Mouse (Mus musculus) forelimb bud, embryonic 11.5 days (tissue): Measurements from ENCODE around the gene Slc43a1.
A peak's percentile ranks its signal among the peaks of the same experiment; 100 is the strongest.
"Not testable (repeated sequence)": the region's sequence is repeated elsewhere in the genome, so short reads cannot be mapped to it uniquely, and the experiment has no call there.

Source experiments
- DNase-seq: peaks from one replicate; pipeline ENCODE4 v3.0.0-alpha.2; 2012; ENCODE audit warnings: low read depth, low spot score

Slc43a1 gene

DNA sequence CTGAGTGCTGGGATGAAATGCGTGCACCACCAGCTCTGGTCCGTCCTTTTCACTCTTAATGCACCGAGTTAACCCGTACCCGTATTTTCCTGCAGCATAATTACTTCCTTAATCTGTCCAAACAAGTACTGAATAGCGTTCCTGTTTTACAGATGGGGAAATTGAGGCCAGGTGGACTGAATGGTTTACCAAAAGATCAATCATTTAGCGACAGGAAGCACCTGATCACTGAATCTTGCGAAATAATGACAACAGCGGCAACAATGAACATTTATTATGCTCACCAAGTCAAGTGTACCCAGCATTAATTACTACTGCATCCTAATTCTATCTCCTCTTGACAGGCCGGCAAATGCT is at the start of gene Slc43a1:
Slc43a1 (plus strand) TSS at position 258 of the 357 bp plus-strand sequence.
- DNase-seq = no peak

DNA sequence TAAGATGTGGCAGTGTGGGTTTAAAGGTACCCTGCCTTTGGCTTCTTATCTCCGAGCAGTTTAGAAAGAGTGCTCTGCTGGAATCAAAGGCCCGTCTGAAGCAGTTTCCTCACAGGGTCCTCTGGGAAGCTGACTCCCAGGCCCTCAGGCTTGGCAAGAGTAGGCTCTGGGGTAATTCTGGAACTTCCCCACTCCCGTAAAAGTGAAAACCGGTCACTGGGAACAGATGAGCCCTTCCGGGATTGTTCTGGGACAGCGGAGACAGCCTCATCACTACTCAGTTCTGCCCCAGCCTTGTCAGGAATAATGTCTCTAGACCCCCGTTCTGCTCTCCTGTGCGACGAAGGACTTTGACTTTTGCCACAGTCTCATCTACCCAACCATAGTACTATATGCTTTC is 48.2 kb upstream of the Slc43a1 start:
- DNase-seq = no peak

DNA sequence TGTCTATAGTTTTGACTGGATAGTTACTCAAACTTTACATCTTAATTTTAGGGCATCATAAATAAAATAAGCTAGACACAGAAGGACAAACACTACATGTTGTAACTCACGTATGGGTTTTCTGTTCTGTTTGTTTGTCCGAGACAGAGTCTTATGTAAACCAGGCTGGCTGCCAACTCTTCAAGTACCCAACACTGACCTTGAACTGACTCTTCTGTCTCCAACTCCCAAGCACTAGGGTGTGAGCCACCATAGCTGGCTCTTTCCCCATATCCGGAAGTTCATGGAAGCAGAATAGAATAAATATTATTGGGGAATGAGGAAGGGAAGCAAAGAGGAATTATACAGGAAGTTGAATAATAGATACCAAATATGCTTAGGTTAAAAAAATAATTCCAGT is 46.1 kb upstream of the Slc43a1 start:
- no peak for DNase-seq

DNA sequence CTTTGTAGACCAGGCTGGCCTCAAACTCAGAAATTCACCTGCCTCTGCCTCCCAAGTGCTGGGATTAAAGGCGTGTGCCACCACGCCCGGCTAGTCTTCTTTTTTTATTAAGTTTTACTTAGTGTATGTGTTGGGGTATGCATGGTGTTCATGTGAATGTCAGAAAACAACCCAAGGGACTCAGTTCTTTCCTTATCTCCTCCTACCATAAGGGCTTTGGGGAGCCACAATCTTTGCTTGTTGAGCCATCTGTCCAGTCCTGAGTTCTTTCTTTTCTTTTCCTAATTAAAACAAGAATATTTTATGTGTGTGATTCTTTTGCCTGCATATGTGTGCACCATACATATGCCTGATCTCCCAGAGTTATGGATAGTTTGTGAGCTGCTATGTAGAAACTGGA is 45.5 kb upstream of the Slc43a1 start:
- no peak for DNase-seq

DNA sequence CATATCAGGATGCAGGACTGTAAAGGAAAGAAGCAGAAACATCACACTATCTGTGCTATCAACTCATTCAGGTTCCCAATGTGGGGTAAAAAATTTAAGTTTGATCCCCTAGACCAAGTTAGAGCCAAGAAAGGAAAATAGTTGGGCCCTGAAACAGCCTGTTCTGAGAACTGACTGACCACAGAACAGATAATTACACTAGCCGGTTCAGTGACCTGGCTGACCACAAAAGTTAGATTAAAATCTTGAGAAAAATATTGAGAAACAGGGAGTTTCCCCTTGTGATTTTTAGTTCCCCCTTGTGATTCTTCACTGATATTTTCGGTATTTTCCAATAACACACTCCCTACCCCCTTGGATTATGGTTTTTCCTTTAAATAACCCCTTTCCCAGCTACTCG is 44.8 kb upstream of the Slc43a1 start:
- DNase-seq = no peak

- DNase-seq = peak; percentile 84
These were observed 40.7 kb upstream of the Slc43a1 start for GRCm38 (mm10) chr2:84797833-84798492.

- DNase-seq = peak; percentile 45
These were observed 40.1 kb upstream of the Slc43a1 start, which contains the start of gene Ube2l6 for GRCm38 (mm10) chr2:84798493-84798921. Gene Ube2l6 (plus strand): TSS chr2:84798828.

- peak; percentile 68 for DNase-seq
These were observed 39.5 kb upstream of the Slc43a1 start for GRCm38 (mm10) chr2:84799041-84799561.

DNA sequence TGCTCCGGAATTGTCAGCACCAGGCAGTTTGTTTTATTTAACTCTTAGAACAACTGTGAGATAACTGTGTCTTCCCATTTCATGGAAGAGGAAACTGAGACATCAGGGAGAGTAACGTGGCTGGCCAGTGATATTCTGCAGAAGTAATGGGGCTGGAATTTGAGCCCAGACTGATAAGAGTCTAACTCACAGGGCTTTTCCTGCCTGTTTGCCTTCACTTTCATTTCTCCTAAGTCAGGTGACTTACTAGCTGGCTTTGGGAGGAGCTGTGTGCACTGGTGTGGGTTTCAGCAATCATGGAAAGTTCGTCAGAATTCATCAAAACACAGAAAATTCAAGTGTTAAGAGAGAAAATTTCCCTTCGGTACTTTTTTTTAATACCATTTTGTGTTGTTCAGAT is 38.3 kb upstream of the Slc43a1 start:
- DNase-seq = no peak

GRCm38 (mm10) chr2:84801223-84801622 is 37.4 kb upstream of the Slc43a1 start:
- not testable (repeated sequence) for DNase-seq

DNA sequence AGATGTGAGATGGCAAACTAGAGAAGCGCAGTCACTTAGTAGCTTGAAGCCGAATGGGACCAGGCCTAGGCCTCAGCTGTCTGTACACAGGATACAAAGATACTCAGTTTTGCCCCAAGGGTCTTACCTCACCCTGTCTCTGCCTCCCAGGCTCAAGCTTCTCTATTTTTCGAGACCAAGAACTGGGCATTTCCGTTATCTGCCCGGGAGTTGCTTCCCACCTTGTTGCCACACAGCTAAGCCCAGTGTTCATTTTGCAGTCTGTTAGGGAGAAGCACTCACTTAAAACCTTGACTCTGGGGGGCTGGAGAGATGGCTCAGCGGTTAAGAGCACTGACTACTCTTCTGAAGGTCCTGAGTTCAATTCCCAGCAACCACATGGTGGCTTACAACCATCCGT is 34.7 kb upstream of the Slc43a1 start:
- DNase-seq = no peak

DNA sequence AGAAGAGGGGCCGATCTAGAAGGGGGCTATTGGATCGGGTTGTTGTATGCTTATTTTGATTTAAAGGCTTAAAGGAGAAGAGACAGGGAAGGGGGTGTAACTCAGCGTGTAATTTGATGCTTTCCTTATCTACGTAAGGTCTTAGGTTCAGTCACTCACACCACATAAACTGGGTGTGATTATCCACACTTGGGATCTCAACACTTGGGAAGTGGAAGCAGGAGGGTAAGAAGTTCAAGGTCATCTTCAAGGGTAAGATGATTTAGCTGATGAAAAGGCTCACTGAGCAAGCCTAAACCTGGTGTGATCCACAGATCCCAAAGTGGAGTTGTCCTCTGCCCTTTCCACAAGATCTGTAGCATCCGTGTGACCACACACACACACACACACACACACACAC is 32.1 kb upstream of the Slc43a1 start:
- DNase-seq = no peak

DNA sequence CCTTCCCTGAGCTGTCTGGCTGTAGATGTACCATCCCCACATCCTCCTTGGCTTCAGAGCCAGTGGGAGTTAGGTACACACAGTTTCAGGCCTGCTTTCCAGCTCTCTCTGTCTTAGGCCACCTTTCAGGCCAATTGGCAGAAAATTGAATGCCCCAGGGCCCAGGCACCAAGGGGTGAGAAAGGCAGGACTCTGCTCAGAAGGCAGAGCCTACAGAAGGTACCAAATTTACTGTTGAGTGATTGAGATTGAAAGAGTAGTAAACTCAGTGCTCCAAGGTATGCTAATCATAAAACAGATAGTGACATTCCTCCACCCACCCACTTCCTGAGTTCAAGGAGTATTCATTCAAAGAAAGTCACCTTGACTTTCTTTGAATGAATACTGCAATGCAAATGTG is 29.3 kb upstream of the Slc43a1 start:
- DNase-seq = no peak

DNA sequence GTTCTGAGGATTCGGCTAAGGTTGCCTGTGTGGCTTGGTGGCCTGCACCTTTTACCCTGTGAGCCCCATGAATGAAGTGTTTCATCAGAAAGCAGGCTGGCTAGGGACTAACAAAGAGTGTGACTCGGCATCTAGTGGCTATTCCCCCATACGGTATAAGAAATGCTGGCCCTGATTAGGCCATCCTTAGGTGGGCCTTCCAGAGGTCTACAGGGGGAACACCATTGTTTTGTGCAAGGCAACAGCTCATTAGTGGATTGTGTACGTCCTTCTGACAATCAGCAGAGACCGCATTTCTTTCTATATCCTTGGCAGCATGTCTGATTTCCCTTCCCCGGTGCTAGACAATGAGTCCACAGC is 28.1 kb upstream of the Slc43a1 start:
- no peak for DNase-seq

DNA sequence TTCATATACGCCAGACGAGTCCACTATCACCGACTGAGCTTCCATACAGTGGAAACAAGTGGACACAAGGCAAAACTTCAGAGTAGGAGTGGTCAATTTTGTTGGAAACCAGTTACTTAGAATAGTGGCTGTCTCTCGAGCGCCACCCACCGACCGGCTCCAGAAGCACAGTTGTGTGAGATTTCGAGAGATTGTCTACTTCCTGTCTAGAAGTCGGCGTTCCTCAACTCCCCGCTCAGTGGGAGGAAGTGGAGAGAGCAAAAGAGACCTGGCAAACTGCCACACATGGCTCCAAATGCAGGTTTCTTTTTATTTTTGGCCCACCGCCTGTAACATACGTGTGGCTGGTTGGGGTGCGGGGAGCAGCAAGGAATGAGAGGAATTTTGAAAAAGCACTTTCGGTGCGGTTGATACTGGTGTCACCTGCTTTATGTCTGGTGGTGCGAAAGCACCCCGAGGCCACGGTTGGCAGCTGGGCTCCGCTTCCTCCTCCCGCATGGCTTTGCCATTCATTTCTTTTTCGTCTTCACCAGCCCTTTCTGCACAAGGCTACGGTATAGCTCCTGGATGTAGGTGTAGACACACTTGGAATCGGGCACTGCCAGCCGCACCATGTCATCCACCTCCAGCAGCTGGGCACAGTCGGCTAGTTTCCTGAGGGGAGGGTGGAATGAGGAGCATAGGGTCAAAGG is 27.6 kb upstream of the Slc43a1 start:
- peak; percentile 59 for DNase-seq

DNA sequence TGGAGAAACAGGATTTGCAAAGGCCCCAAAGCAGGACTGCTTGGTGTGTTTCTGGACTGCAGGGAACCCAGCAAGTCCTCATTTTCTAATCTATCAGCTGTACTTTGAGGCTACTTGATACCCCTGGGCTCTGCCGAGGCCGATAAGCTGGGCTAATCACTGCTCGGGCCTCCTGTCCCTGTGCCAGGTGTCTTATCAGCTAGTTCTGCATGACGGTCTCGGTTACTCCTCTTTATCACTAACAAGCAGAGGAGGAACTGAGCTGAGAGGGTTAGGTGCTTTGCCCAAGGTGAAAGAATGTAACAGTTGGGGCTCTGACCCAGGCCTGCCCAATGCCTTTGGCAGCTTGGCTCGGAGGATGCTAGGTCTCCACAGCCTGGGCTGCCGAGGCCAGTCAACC is 26.8 kb upstream of the Slc43a1 start:
- no peak for DNase-seq

DNA sequence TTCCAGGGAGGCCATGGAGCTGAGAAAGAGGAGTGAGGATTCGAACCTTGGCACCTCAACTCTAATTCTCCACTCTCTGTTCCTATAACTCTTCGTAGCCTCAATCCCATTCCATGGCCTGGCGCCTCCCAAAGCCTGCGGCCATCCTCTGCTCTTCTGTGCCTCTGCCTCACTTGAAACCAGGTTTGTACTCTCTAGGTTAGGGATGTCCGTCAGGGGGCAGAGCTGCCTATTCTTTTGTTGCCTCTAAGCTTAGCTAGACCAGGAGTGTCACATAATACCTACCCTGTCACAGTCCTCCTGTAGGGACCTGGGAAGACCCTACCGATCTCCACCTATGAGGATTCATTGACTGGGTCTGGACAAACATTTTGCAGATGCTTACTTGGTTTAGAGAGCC is 26.0 kb upstream of the Slc43a1 start:
- DNase-seq = no peak

DNA sequence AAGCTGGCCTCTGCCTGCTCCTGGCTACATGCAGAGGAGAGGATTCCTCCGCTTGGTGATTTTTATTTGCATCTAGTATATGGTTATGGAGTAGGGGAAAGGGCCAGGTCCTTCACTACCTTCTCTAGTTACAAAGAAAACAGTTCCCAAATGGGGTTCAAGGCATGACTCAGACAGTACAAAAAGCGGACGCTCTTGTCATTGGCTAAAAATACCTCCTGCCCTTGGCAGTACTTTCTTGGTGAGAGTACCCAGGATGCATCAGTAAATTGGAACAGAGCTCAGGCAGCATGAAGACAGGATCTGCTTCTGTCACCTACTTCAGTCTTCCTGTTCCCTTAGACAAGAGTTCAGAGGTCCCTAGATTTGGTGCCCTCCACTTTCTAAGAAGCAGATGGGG is 18.8 kb upstream of the Slc43a1 start:
- no peak for DNase-seq

DNA sequence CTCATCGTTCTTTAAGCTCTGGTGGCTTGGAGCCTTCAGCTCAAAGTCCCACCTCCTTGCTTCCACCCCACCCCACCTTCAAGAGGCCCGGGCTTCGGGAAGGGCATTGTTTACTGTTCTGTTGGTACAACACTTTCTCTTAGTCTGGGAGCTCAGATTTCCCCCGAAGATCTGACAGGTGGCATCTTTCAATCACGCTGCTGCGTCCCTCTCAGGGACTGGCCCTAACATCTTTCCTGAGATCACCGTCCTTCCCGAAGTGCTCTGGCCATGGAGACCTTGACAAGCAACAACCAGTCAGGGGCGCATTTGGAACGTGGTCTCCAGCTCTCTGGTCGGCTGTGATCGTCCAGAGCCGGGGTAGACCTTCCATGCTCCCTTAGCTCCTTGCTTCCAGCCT is 16.1 kb upstream of the Slc43a1 start, which contains the start of gene Smtnl1:
Smtnl1 (minus strand) TSS at position 101 of the 400 bp plus-strand sequence.
- DNase-seq = no peak

GRCm38 (mm10) chr2:84823237-84823636 is 15.4 kb upstream of the Slc43a1 start:
- no peak for DNase-seq

GRCm38 (mm10) chr2:84826488-84827282 is 12.0 kb upstream of the Slc43a1 start, which contains the start of gene Timm10:
Gene Timm10 (plus strand): TSS chr2:84826997.
- peak; percentile 94 for DNase-seq

DNA sequence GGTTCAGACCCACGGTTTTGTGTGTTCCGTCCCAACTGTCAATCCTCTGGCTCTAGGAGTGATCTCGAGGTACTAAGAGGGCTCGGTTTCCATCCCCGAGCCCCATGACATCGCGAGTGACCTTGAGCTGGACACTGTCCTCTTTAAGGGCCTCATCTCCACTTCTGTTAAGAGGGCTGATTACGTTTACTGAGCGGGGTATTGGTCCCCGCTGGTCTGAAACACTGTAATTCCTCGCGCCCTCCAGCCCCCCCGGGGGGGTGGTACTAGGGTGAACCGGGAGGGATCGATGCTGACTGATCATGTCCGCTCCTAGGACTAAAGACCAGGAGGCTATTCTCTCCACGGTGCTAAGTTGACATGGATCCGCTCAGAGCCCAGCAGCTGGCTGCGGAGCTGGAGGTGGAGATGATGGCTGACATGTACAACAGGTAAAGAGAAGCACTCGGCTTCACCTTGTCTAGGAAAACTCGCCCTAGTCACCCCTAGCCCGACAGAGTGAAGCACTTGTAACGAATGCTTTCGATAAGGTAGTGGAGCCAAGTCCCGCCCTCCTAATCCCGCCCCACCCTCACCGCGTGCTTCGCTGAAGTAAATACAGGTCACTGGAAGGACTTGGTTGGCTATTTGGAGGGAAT is 11.2 kb upstream of the Slc43a1 start:
- DNase-seq = no peak
